Mouse (Mus musculus): ENCODE measurements around the gene Actr6. TPM values are rescaled to one million over a fixed set of nuclear protein-coding genes. Genes with fewer than 3 reads are reported as not detected.

Actr6 gene
- polyA plus RNA-seq, 1 experiment from 2014 or later, result 41.3 TPM

DNA sequence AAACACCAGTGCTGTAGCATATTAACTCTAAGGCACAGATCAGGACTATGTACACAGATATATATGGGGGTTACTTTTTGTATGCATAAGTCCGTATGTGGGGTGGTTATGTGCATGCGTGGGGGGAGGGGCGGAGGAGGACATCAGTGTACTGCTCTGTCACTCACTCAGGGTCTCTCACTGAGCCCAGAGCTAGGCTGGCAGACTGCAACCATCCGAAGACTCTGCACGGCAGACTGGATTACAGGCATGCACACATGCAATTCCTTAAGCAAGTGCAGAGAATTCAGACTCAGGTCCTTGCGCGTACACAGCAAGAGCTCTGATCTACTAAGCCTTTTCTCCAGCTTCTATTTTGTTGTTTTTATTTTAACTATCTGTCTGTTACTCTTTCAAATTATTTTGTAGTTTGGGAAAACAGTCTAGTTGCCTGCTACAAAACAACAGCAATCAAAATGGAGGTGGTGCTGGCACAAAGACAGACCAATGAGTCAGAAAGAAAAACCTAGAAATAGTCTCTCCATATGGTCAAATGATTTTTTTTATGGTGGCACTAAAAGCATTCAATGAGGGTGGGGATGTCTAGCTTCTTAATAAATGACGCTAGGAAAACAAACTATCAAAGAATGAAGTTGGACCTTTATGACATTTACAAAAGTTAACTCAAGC is 67.0 kb downstream of the Actr6 start:
- Histone ChIP-seq H3K36me3 (peaks cover 34% of the 10 kb centered on the region), H3K4me1 (no peaks in the 10 kb centered on the region), H3K27ac (replicated peaks) (no peak overlapping the region), H3K4me3 (no peak overlapping the region), H3K9me3 (replicated peaks) (no peaks in the 10 kb centered on the region), H3K27me3 (ENCODE audit: low read depth, poor library complexity, severe bottlenecking) (no peaks in the 10 kb centered on the region)
- WGBS, result 96% methylated on average over 8 of the region's 8 CpGs
- no peak for DNase-seq (ENCODE audit: low spot score)

Other genes starting within 250 kb of the Actr6 start
- gene Nr1h4, start 198.7 kb downstream of the Actr6 start, polyA plus RNA-seq (2016; fragmentation: Nextera tagmentation; extraction: Ambion mirVana), result 0.07 and 0.20 TPM in 2 replicates
- gene Slc17a8, start 111.0 kb downstream of the Actr6 start, polyA plus RNA-seq (2016; fragmentation: Nextera tagmentation; extraction: Ambion mirVana), result 0.26 and 0.46 TPM in 2 replicates
- gene Scyl2, start 46.0 kb downstream of the Actr6 start, polyA plus RNA-seq (2016; fragmentation: Nextera tagmentation; extraction: Ambion mirVana), result 8.3 and 9.9 TPM in 2 replicates
- 28.5 and 31.4 TPM in 2 replicates for gene Uhrf1bp1l, start 12.7 kb upstream of the Actr6 start, polyA plus RNA-seq (2016; fragmentation: Nextera tagmentation; extraction: Ambion mirVana)
- gene Anks1b, start 141.2 kb upstream of the Actr6 start, polyA plus RNA-seq (2016; fragmentation: Nextera tagmentation; extraction: Ambion mirVana), result 1.6 and 3.8 TPM in 2 replicates